Mouse (Mus musculus): ENCODE measurements around the gene Guca1b. TPM values are rescaled to one million over a fixed set of nuclear protein-coding genes. Genes with fewer than 3 reads are reported as not detected.

Gene Guca1b
- polyA plus RNA-seq, 1 experiment from 2014 or later: 0.30 TPM

- H3K27ac ChIP-seq (replicated peaks; ENCODE audit: low read depth, low read length): no peak overlapping the region
- 92% methylated on average over 6 of the region's 6 CpGs for WGBS
- no peaks in the 10 kb centered on the region for H3K9me3 ChIP-seq (ENCODE audit: control insufficient read depth, low read length)
- ATAC-seq (ENCODE audit: low FRiP score, low TSS enrichment): no peak
- no peak overlapping the region for H3K4me3 ChIP-seq (replicated peaks; ENCODE audit: low read depth, low read length)
- no peak for DNase-seq
- H3K9ac ChIP-seq (replicated peaks; ENCODE audit: low read length): no peak overlapping the region
- H3K4me1 ChIP-seq (ENCODE audit: control insufficient read depth, insufficient read depth, low read length): peaks cover 5% of the 10 kb centered on the region; the same call in 1 of the 2 replicates
- no peaks in the 10 kb centered on the region for H3K27me3 ChIP-seq (ENCODE audit: control insufficient read depth, insufficient read depth, low read length)
- no peak overlapping the region for H3K4me2 ChIP-seq (ENCODE audit: low read length)
- H3K36me3 ChIP-seq (ENCODE audit: control insufficient read depth, insufficient read depth, low read length): peaks cover 66% of the 10 kb centered on the region
Observed at GRCm38 (mm10) chr17:47373991-47374390, 11.2 kb upstream of the Guca1b start.

GRCm38 (mm10) chr17:47376779-47377280 lies 8.4 kb upstream of the Guca1b start:
- no peak for ATAC-seq (ENCODE audit: low FRiP score, low TSS enrichment)
- no peaks in the 10 kb centered on the region for H3K4me1 ChIP-seq (ENCODE audit: control insufficient read depth, insufficient read depth, low read length)
- H3K4me2 ChIP-seq (ENCODE audit: low read length): no peak overlapping the region
- H3K27me3 ChIP-seq (ENCODE audit: control insufficient read depth, insufficient read depth, low read length): no peaks in the 10 kb centered on the region
- H3K36me3 ChIP-seq (ENCODE audit: control insufficient read depth, insufficient read depth, low read length): peaks cover 81% of the 10 kb centered on the region
- no peak overlapping the region for H3K27ac ChIP-seq (replicated peaks; ENCODE audit: low read depth, low read length)
- no peaks in the 10 kb centered on the region for H3K9me3 ChIP-seq (ENCODE audit: control insufficient read depth, low read length)
- 90% methylated on average over 6 of the region's 6 CpGs for WGBS
- no peak overlapping the region for H3K4me3 ChIP-seq (replicated peaks; ENCODE audit: low read depth, low read length)
- no peak for DNase-seq
- H3K9ac ChIP-seq (replicated peaks; ENCODE audit: low read length): no peak overlapping the region

DNA sequence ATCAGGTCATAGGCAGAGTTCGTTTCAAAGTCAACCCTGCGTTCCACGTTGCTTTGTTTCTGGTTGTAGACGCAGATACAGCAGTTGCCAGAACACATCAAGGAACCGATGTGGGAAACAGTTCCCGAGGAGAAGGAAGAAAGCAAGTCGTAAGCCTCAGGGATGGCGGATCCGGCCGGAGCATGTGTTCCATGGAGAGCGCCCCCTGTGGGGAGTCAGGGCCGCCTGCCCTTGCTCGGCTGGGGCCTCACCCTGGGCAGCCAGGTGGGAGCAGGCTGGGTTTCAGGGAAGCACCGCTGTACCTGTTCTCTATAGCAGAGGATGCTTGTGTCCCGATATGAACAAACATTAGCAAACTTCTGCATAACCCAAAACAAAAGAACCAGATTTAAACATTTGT lies 7.1 kb upstream of the Guca1b start:
- Histone ChIP-seq H3K4me3 (replicated peaks; ENCODE audit: low read depth, low read length) (no peak overlapping the region), H3K27ac (replicated peaks; ENCODE audit: low read depth, low read length) (no peak overlapping the region), H3K9me3 (ENCODE audit: control insufficient read depth, low read length) (no peaks in the 10 kb centered on the region), H3K36me3 (ENCODE audit: control insufficient read depth, insufficient read depth, low read length) (peaks cover 71% of the 10 kb centered on the region), H3K9ac (replicated peaks; ENCODE audit: low read length) (no peak overlapping the region), H3K4me2 (ENCODE audit: low read length) (no peak overlapping the region), H3K27me3 (ENCODE audit: control insufficient read depth, insufficient read depth, low read length) (no peaks in the 10 kb centered on the region), H3K4me1 (ENCODE audit: control insufficient read depth, insufficient read depth, low read length) (no peaks in the 10 kb centered on the region)
- DNase-seq (no peak), ATAC-seq (ENCODE audit: low FRiP score, low TSS enrichment) (no peak)
- 82% methylated on average over 15 of the region's 15 CpGs for WGBS

DNA sequence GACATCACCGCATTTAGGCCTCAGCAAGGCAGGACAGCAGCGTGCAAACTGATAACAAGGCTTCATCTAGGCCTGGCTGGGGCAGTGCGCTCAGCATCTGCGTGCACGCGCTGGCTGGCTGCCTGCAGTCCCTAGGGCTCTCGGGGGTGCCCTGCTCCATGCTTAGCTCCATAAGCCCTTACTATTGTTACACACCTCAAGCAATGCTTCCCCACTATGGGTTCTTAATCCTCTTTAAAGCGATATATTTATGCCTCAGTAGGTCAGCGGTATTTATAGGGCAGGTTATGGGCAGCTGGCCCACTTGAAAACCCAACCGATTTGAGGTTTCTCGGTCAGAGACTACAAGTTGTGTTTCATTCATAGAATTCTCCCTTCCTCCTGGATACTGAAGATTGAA lies 3.3 kb upstream of the Guca1b start:
- Histone ChIP-seq H3K4me2 (ENCODE audit: low read length) (no peak overlapping the region), H3K4me1 (ENCODE audit: control insufficient read depth, insufficient read depth, low read length) (no peaks in the 10 kb centered on the region), H3K4me3 (replicated peaks; ENCODE audit: low read depth, low read length) (no peak overlapping the region), H3K27ac (replicated peaks; ENCODE audit: low read depth, low read length) (no peak overlapping the region), H3K9ac (replicated peaks; ENCODE audit: low read length) (no peak overlapping the region; the same call in 1 of the 2 replicates), H3K9me3 (ENCODE audit: control insufficient read depth, low read length) (no peaks in the 10 kb centered on the region), H3K27me3 (ENCODE audit: control insufficient read depth, insufficient read depth, low read length) (no peaks in the 10 kb centered on the region), H3K36me3 (ENCODE audit: control insufficient read depth, insufficient read depth, low read length) (peaks cover 35% of the 10 kb centered on the region)
- DNase-seq: peak; percentile 25
- WGBS: 52% methylated on average over 11 of the region's 11 CpGs
- no peak for ATAC-seq (ENCODE audit: low FRiP score, low TSS enrichment)

DNA sequence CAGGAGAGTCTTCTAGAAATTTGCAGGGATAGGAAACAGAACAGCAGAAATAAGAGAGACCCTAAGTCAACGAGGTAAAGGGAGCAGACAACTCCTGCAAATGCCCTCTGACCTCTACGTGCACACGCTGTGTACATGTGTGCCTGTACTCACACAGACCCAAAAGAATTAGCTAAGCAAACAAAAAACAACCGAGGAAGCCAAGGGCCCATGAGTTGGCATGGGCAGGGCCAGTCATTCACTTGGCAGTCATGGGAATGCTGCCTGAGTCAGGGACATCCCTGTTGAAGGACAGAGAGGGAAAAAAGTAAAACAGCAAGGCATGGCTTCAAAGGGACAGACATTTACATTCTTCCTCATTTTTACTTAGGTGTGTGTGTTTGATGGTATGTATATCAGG lies 1.9 kb upstream of the Guca1b start:
- WGBS: 90% methylated on average over 4 of the region's 4 CpGs
- Histone ChIP-seq H3K27me3 (ENCODE audit: control insufficient read depth, insufficient read depth, low read length) (no peaks in the 10 kb centered on the region), H3K4me2 (ENCODE audit: low read length) (no peak overlapping the region), H3K36me3 (ENCODE audit: control insufficient read depth, insufficient read depth, low read length) (peaks cover 21% of the 10 kb centered on the region), H3K27ac (replicated peaks; ENCODE audit: low read depth, low read length) (no peak overlapping the region), H3K4me3 (replicated peaks; ENCODE audit: low read depth, low read length) (no peak overlapping the region), H3K9me3 (ENCODE audit: control insufficient read depth, low read length) (no peaks in the 10 kb centered on the region), H3K9ac (replicated peaks; ENCODE audit: low read length) (no peak overlapping the region), H3K4me1 (ENCODE audit: control insufficient read depth, insufficient read depth, low read length) (no peaks in the 10 kb centered on the region)
- DNase-seq (no peak), ATAC-seq (ENCODE audit: low FRiP score, low TSS enrichment) (no peak)

GRCm38 (mm10) chr17:47384064-47384463 lies 1.1 kb upstream of the Guca1b start:
- Histone ChIP-seq H3K4me2 (ENCODE audit: low read length) (no peak overlapping the region), H3K27me3 (ENCODE audit: control insufficient read depth, insufficient read depth, low read length) (no peaks in the 10 kb centered on the region), H3K4me1 (ENCODE audit: control insufficient read depth, insufficient read depth, low read length) (no peaks in the 10 kb centered on the region), H3K4me3 (replicated peaks; ENCODE audit: low read depth, low read length) (no peak overlapping the region), H3K9me3 (ENCODE audit: control insufficient read depth, low read length) (no peaks in the 10 kb centered on the region), H3K36me3 (ENCODE audit: control insufficient read depth, insufficient read depth, low read length) (peaks cover 15% of the 10 kb centered on the region), H3K27ac (replicated peaks; ENCODE audit: low read depth, low read length) (no peak overlapping the region), H3K9ac (replicated peaks; ENCODE audit: low read length) (no peak overlapping the region)
- no peak for DNase-seq
- no peak for ATAC-seq (ENCODE audit: low FRiP score, low TSS enrichment)
- WGBS: 89% methylated on average over 3 of the region's 3 CpGs

DNA sequence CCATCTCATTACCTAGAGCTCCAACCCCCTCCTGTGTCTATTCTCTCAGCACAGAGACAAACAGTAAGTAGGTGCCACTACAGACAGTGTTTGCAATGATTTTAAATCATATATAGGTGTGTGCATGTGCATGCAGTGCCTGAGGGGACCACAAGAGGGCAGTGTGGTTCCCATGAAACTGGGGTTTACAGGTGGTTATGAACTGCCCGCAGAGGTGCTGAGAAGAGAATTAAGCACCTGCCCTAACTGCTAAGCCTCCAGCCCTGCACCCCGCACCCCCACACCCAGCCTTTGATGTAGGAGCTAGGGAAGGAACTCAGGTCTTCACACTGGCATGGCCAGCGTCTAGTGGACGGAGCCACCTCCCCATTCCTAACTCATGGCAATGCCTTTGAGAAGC lies 1.5 kb downstream of the Guca1b start:
- no peak overlapping the region for H3K9ac ChIP-seq (replicated peaks; ENCODE audit: low read length)
- DNase-seq (peak; percentile 48), ATAC-seq (ENCODE audit: low FRiP score, low TSS enrichment) (no peak)
- H3K27me3 ChIP-seq (ENCODE audit: control insufficient read depth, insufficient read depth, low read length): no peaks in the 10 kb centered on the region
- H3K27ac ChIP-seq (replicated peaks; ENCODE audit: low read depth, low read length): no peak overlapping the region
- WGBS: 68% methylated on average over 4 of the region's 4 CpGs
- no peak overlapping the region for H3K4me3 ChIP-seq (replicated peaks; ENCODE audit: low read depth, low read length)
- no peaks in the 10 kb centered on the region for H3K4me1 ChIP-seq (ENCODE audit: control insufficient read depth, insufficient read depth, low read length)
- H3K4me2 ChIP-seq (ENCODE audit: low read length): no peak overlapping the region
- H3K36me3 ChIP-seq (ENCODE audit: control insufficient read depth, insufficient read depth, low read length): no peaks in the 10 kb centered on the region
- H3K9me3 ChIP-seq (ENCODE audit: control insufficient read depth, low read length): no peaks in the 10 kb centered on the region

DNA sequence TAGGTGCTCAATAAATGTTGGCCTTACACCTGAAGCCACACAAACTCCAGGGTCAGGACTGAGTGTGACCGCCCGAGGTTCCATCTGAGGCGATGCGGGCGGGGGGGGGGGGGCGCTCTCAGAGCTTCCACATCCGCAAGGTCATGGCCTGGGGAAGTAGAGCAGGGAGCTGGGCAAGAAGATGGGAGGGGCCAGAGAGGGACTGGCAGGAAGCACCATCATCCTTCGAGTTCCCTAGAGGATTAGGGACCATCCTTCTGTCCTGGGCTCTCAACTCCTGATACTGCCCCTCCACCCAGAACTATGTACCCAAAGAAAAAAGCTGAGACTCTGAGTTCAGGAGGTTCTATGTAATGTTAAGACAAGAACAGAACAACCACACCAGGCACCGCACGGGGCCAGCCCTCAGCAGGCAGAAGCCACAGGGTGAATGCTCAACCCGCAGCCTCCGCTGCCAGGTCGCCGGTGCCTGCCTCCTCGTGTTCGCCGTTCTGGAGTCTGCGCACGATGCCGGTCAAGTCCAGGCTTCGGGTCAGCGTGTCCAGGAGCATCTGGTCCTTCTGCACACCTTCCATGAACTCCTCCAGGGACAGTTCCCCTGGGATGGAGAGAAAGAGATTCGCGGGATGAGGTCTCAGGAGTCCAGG lies 9.2 kb downstream of the Guca1b start:
- DNase-seq (peak; percentile 23), ATAC-seq (ENCODE audit: low FRiP score, low TSS enrichment) (no peak)
- H3K27me3 ChIP-seq (ENCODE audit: control insufficient read depth, insufficient read depth, low read length): 0 out of 2 replicates have a peak, but pooled peaks cover 11% of the 10 kb centered on the region
- no peak overlapping the region for H3K9ac ChIP-seq (replicated peaks; ENCODE audit: low read length)
- no peaks in the 10 kb centered on the region; the same call in none of the 2 replicates for H3K4me1 ChIP-seq (ENCODE audit: control insufficient read depth, insufficient read depth, low read length)
- no peaks in the 10 kb centered on the region for H3K36me3 ChIP-seq (ENCODE audit: control insufficient read depth, insufficient read depth, low read length)
- 0 out of 2 replicates have a peak overlapping the region, but pooled peaks have one; percentile 2 for H3K4me3 ChIP-seq (replicated peaks; ENCODE audit: low read depth, low read length)
- WGBS: 22% methylated on average over 24 of the region's 24 CpGs
- H3K9me3 ChIP-seq (ENCODE audit: control insufficient read depth, low read length): no peaks in the 10 kb centered on the region
- H3K4me2 ChIP-seq (ENCODE audit: low read length): peak overlapping the region; percentile 40
- no peak overlapping the region for H3K27ac ChIP-seq (replicated peaks; ENCODE audit: low read depth, low read length)

GRCm38 (mm10) chr17:47395376-47395913 lies 10.3 kb downstream of the Guca1b start:
- Histone ChIP-seq H3K4me2 (ENCODE audit: low read length) (peak overlapping the region; percentile 40), H3K27me3 (ENCODE audit: control insufficient read depth, insufficient read depth, low read length) (0 out of 2 replicates have a peak, but pooled peaks cover 11% of the 10 kb centered on the region), H3K27ac (replicated peaks; ENCODE audit: low read depth, low read length) (no peak overlapping the region), H3K9ac (replicated peaks; ENCODE audit: low read length) (no peak overlapping the region), H3K4me1 (ENCODE audit: control insufficient read depth, insufficient read depth, low read length) (no peaks in the 10 kb centered on the region; the same call in none of the 2 replicates), H3K4me3 (replicated peaks; ENCODE audit: low read depth, low read length) (0 out of 2 replicates have a peak overlapping the region, but pooled peaks have one; percentile 9), H3K9me3 (ENCODE audit: control insufficient read depth, low read length) (no peaks in the 10 kb centered on the region), H3K36me3 (ENCODE audit: control insufficient read depth, insufficient read depth, low read length) (no peaks in the 10 kb centered on the region)
- peak; percentile 60 for DNase-seq
- no peak; the same call in 1 of the 2 replicates for ATAC-seq (ENCODE audit: low FRiP score, low TSS enrichment)
- 2% methylated on average over 19 of the region's 20 CpGs for WGBS
